Mouse (Mus musculus) heart, embryonic 12.5 days (tissue): ENCODE results near the gene Nab2. TPM values are rescaled to one million over a fixed set of nuclear protein-coding genes. Genes with fewer than 3 reads are reported as not detected.
A peak's percentile ranks its signal among the peaks of the same experiment; 100 is the strongest.

Experiments
- ATAC-seq: fragments of 200-750 bp; cut with Nextera tagmentation; 2 replicates; pipeline ENCODE4 v1.8.0; 2017; ENCODE audit warnings: moderate TSS enrichment, moderate library complexity; ENCODE audit not compliant: insufficient number of reproducible peaks, low FRiP score
- H3K27ac ChIP-seq: fragments of 300-500 bp; sonication (generic); 2 replicates; pipeline ENCODE4 v1.5.1; 2016; ENCODE audit warnings: mild to moderate bottlenecking, moderate library complexity; ENCODE audit not compliant: poor library complexity, severe bottlenecking
- H3K27me3 ChIP-seq: fragments of 300-500 bp; sonication (generic); replicated peaks from 2 replicates; pipeline ENCODE4 v1.6.1; 2016; ENCODE audit warnings: mild to moderate bottlenecking, moderate library complexity
- H3K36me3 ChIP-seq: fragments of 300-500 bp; sonication (generic); 2 replicates; pipeline ENCODE4 v1.6.1; 2016; ENCODE audit warnings: mild to moderate bottlenecking, moderate library complexity
- H3K4me1 ChIP-seq: fragments of 300-500 bp; sonication (generic); replicated peaks from 2 replicates; pipeline ENCODE4 v1.6.1; 2016; ENCODE audit warnings: mild to moderate bottlenecking
- H3K4me2 ChIP-seq: fragments of 300-500 bp; sonication (generic); 2 replicates; pipeline ENCODE4 v1.6.1; 2016; ENCODE audit warnings: mild to moderate bottlenecking, moderate library complexity
- H3K4me3 ChIP-seq: fragments of 300-500 bp; sonication (generic); 2 replicates; pipeline ENCODE4 v1.5.1; 2016; ENCODE audit warnings: mild to moderate bottlenecking
- H3K9ac ChIP-seq: fragments of 300-500 bp; sonication (generic); 2 replicates; pipeline ENCODE4 v1.6.1; 2016; ENCODE audit warnings: mild to moderate bottlenecking, moderate library complexity
- H3K9me3 ChIP-seq: fragments of 300-500 bp; sonication (generic); replicated peaks from 2 replicates; pipeline ENCODE4 v1.6.1; 2016; ENCODE audit warnings: mild to moderate bottlenecking, moderate library complexity
- WGBS: fragments of 180-500 bp; shearing (Covaris S2); methylation state at CpG from one replicate; pipeline ENCODE4 v1.1.7; 2016; 5-methylcytosine and 5-hydroxymethylcytosine counted together
- polyA plus RNA-seq: library from polyadenylated mRNA; unstranded; fragments of >200 nt; fragmentation: Nextera tagmentation; extraction: Ambion mirVana; gene quantifications from 2 replicates; pipeline ENCODE4 v1.2.1, GENCODE M21; 2016

Nab2 gene
- polyA plus RNA-seq, 1 experiment from 2014 or later: 13.7 TPM

GRCm38 (mm10) chr10:127641861-127642771 is 26.3 kb downstream of the Nab2 start:
- Histone ChIP-seq H3K4me2 (peak overlapping the region; percentile 84), H3K4me3 (peak overlapping the region; percentile 65), H3K27ac (peak overlapping the region; percentile 91), H3K36me3 (peaks cover 3% of the 10 kb centered on the region), H3K9me3 (no peaks in the 10 kb centered on the region), H3K4me1 (peaks cover 18% of the 10 kb centered on the region), H3K27me3 (no peaks in the 10 kb centered on the region), H3K9ac (peak overlapping the region; percentile 87)
- WGBS: 4% methylated on average over 19 of the region's 19 CpGs
- peak; percentile 76 for ATAC-seq

- no peak for ATAC-seq
- no peak overlapping the region for H3K4me2 ChIP-seq
- H3K4me1 ChIP-seq: peaks cover 22% of the 10 kb centered on the region
- no peaks in the 10 kb centered on the region for H3K9me3 ChIP-seq
- 0 out of 2 replicates have a peak overlapping the region, but pooled peaks have one; percentile 10 for H3K9ac ChIP-seq
- WGBS: 58% methylated on average over 5 of the region's 5 CpGs
- no peak overlapping the region for H3K4me3 ChIP-seq
- no peaks in the 10 kb centered on the region for H3K36me3 ChIP-seq
- H3K27ac ChIP-seq: no peak overlapping the region
- H3K27me3 ChIP-seq: no peaks in the 10 kb centered on the region
These were observed 27.9 kb downstream of the Nab2 start for GRCm38 (mm10) chr10:127640421-127640820.

GRCm38 (mm10) chr10:127632668-127633271 is 35.6 kb downstream of the Nab2 start:
- no peak for ATAC-seq
- H3K27ac ChIP-seq: no peak overlapping the region
- H3K9me3 ChIP-seq: no peaks in the 10 kb centered on the region
- H3K4me1 ChIP-seq: peaks cover 5% of the 10 kb centered on the region; the same call in 1 of the 2 replicates
- H3K27me3 ChIP-seq: no peaks in the 10 kb centered on the region
- H3K9ac ChIP-seq: no peak overlapping the region
- H3K4me3 ChIP-seq: no peak overlapping the region
- 62% methylated on average over 7 of the region's 7 CpGs for WGBS
- H3K4me2 ChIP-seq: no peak overlapping the region
- H3K36me3 ChIP-seq: no peaks in the 10 kb centered on the region

GRCm38 (mm10) chr10:127631261-127632214 is 36.8 kb downstream of the Nab2 start:
- Histone ChIP-seq H3K27me3 (no peaks in the 10 kb centered on the region), H3K4me3 (no peak overlapping the region), H3K4me2 (no peak overlapping the region), H3K27ac (no peak overlapping the region), H3K4me1 (0 out of 2 replicates have a peak, but pooled peaks cover under 1% of the 10 kb centered on the region), H3K9ac (no peak overlapping the region), H3K36me3 (no peaks in the 10 kb centered on the region), H3K9me3 (peaks cover 7% of the 10 kb centered on the region)
- ATAC-seq: no peak
- 72% methylated on average over 10 of the region's 10 CpGs for WGBS

GRCm38 (mm10) chr10:127626433-127626832 is 41.9 kb downstream of the Nab2 start:
- Histone ChIP-seq H3K9ac (no peak overlapping the region), H3K36me3 (no peaks in the 10 kb centered on the region), H3K27me3 (no peaks in the 10 kb centered on the region), H3K4me2 (no peak overlapping the region), H3K27ac (no peak overlapping the region), H3K9me3 (peaks cover 13% of the 10 kb centered on the region), H3K4me1 (0 out of 2 replicates have a peak, but pooled peaks cover 5% of the 10 kb centered on the region), H3K4me3 (no peak overlapping the region)
- no peak for ATAC-seq
- WGBS: 86% methylated on average over 3 of the region's 3 CpGs

- Histone ChIP-seq H3K9ac (no peak overlapping the region), H3K36me3 (no peaks in the 10 kb centered on the region), H3K9me3 (peaks cover 13% of the 10 kb centered on the region), H3K27me3 (no peaks in the 10 kb centered on the region), H3K4me2 (no peak overlapping the region), H3K27ac (no peak overlapping the region), H3K4me3 (no peak overlapping the region), H3K4me1 (peaks cover 23% of the 10 kb centered on the region)
- ATAC-seq: no peak
- 84% methylated on average over 6 of the region's 6 CpGs for WGBS
These were observed 44.7 kb downstream of the Nab2 start for GRCm38 (mm10) chr10:127623439-127624216.

- 69% methylated on average over 4 of the region's 4 CpGs for WGBS
- Histone ChIP-seq H3K4me3 (no peak overlapping the region), H3K27ac (0 out of 2 replicates have a peak overlapping the region, but pooled peaks have one; percentile 98), H3K9ac (no peak overlapping the region), H3K4me1 (peaks cover 32% of the 10 kb centered on the region), H3K36me3 (no peaks in the 10 kb centered on the region), H3K4me2 (no peak overlapping the region), H3K27me3 (no peaks in the 10 kb centered on the region), H3K9me3 (peaks cover 13% of the 10 kb centered on the region)
- ATAC-seq: no peak
These were observed 45.7 kb downstream of the Nab2 start for GRCm38 (mm10) chr10:127622661-127623060.

GRCm38 (mm10) chr10:127622057-127622392 is 46.3 kb downstream of the Nab2 start:
- Histone ChIP-seq H3K4me1 (peaks cover 38% of the 10 kb centered on the region), H3K27me3 (no peaks in the 10 kb centered on the region), H3K36me3 (no peaks in the 10 kb centered on the region), H3K9me3 (peaks cover 11% of the 10 kb centered on the region), H3K9ac (peak overlapping the region; percentile 73), H3K27ac (peak overlapping the region; percentile 98), H3K4me2 (peak overlapping the region; percentile 98), H3K4me3 (peak overlapping the region; percentile 77)
- under 1% methylated on average over 13 of the region's 13 CpGs for WGBS
- ATAC-seq: peak; percentile 31; the same call in 1 of the 2 replicates

GRCm38 (mm10) chr10:127621191-127622056 is 46.9 kb downstream of the Nab2 start:
- H3K36me3 ChIP-seq: no peaks in the 10 kb centered on the region
- ATAC-seq: peak; percentile 84
- H3K4me2 ChIP-seq: peak overlapping the region; percentile 98
- peaks cover 5% of the 10 kb centered on the region for H3K9me3 ChIP-seq
- under 1% methylated on average over 32 of the region's 39 CpGs for WGBS
- H3K4me3 ChIP-seq: peak overlapping the region; percentile 77
- peak overlapping the region; percentile 73 for H3K9ac ChIP-seq
- peak overlapping the region; percentile 98 for H3K27ac ChIP-seq
- no peaks in the 10 kb centered on the region for H3K27me3 ChIP-seq
- H3K4me1 ChIP-seq: peaks cover 44% of the 10 kb centered on the region
